Mouse (Mus musculus) liver, embryonic 14.5 days (tissue): ENCODE measurements at regions not wholly inside any gene's neighbourhood (a gene's known extent, or its start where the extent isn't known, plus 50 kb on each side); places are given as distances from the start of the nearest gene placed in this dataset.

ENCODE experiments used
- CTCF ChIP-seq: IDR thresholded peaks from 2 replicates; pipeline ENCODE4 v1.5.1; 2016; ENCODE audit warnings: antibody characterized with exemption, low read depth, control low read depth
- EP300 ChIP-seq: IDR thresholded peaks from 2 replicates; pipeline ENCODE4 v1.6.1; 2016; ENCODE audit warnings: antibody characterized with exemption, low read depth

DNA sequence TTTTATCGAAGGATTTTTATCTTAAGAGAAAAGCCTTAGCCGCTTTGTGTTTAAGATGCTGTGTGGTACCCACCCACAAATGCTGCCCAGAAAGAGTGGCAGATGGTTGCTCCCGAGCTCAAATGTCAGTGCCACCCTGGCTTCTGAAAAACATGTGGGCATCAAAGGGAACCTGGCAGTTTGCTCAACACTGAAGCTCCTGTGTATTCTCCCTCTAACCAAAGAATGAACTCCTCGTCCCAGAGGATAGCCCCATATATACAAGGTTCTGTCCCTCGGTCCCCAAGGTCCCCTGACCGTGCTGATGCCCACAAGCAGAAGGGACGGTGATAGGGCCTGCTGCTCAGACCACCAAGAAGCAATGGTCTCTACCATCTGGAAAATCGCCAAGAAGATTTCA, 76.9 kb upstream of the Fzd7 start:
- TF ChIP-seq CTCF (no peak), EP300 (no peak)
